Mouse (Mus musculus) olfactory bulb, adult 2 months (tissue): ENCODE measurements around the gene Samd4b.

ENCODE experiments used
- CTCF ChIP-seq: fragments of 200-500 bp; IDR thresholded peaks from 2 replicates; pipeline ENCODE4 v1.5.1; 2012; ENCODE audit warnings: low read depth, mild to moderate bottlenecking, low read length, moderate library complexity; ENCODE audit not compliant: insufficient read depth
- POLR2A ChIP-seq: fragments of 200-500 bp; IDR thresholded peaks from 2 replicates; pipeline ENCODE4 v1.6.1; 2012; ENCODE audit warnings: mild to moderate bottlenecking, low read depth, low read length, moderate library complexity; ENCODE audit not compliant: insufficient read depth

GRCm38 (mm10) chr7:28565407-28565806, 32.5 kb downstream of the Samd4b start:
- TF ChIP-seq CTCF (no peak), POLR2A (no peak)
